Mouse (Mus musculus) hindbrain, embryonic 12.5 days (tissue): ENCODE measurements around the gene Tyms. TPM values are rescaled to one million over a fixed set of nuclear protein-coding genes. Genes with fewer than 3 reads are reported as not detected.

Source experiments
- ATAC-seq: fragments of 200-750 bp; cut with Nextera tagmentation; 2 replicates; pipeline ENCODE4 v1.8.0; 2017; ENCODE audit warnings: moderate TSS enrichment; ENCODE audit not compliant: low FRiP score
- H3K27ac ChIP-seq: fragments of 300-500 bp; sonication (generic); 2 replicates; pipeline ENCODE4 v1.5.1; 2016; ENCODE audit warnings: mild to moderate bottlenecking
- H3K27me3 ChIP-seq: fragments of 300-500 bp; sonication (generic); 2 replicates; pipeline ENCODE4 v1.6.1; 2016; ENCODE audit warnings: mild to moderate bottlenecking
- H3K36me3 ChIP-seq: fragments of 300-500 bp; sonication (generic); 2 replicates; pipeline ENCODE4 v1.6.1; 2016; ENCODE audit warnings: mild to moderate bottlenecking
- H3K4me1 ChIP-seq: fragments of 300-500 bp; sonication (generic); 2 replicates; pipeline ENCODE4 v1.6.1; 2016
- H3K4me2 ChIP-seq: fragments of 300-500 bp; sonication (generic); replicated peaks from 2 replicates; pipeline ENCODE4 v1.6.1; 2016; ENCODE audit warnings: mild to moderate bottlenecking
- H3K4me3 ChIP-seq: fragments of 300-500 bp; sonication (generic); 2 replicates; pipeline ENCODE4 v1.5.1; 2016; ENCODE audit warnings: mild to moderate bottlenecking
- H3K9ac ChIP-seq: fragments of 300-500 bp; sonication (generic); 2 replicates; pipeline ENCODE4 v1.6.1; 2016; ENCODE audit warnings: mild to moderate bottlenecking, moderate library complexity
- H3K9me3 ChIP-seq: fragments of 300-500 bp; sonication (generic); replicated peaks from 2 replicates; pipeline ENCODE4 v1.6.1; 2016; ENCODE audit warnings: mild to moderate bottlenecking
- WGBS: fragments of 180-500 bp; shearing (Covaris S2); methylation state at CpG from one replicate; pipeline ENCODE4 v1.1.7; 2016; 5-methylcytosine and 5-hydroxymethylcytosine counted together
- polyA plus RNA-seq: library from polyadenylated mRNA; unstranded; fragments of >200 nt; fragmentation: Nextera tagmentation; extraction: Ambion mirVana; gene quantifications from 2 replicates; pipeline ENCODE4 v1.2.1, GENCODE M21; 2016

Gene Tyms
- polyA plus RNA-seq, 1 experiment from 2014 or later = 164 TPM

GRCm38 (mm10) chr5:30012726-30013503 is 60.5 kb downstream of the Tyms start, which contains the start of gene Il6:
Gene Il6 (plus strand): TSS chr5:30013114.
- Histone ChIP-seq H3K4me3 (no peak within 1 kb of the TSS), H3K36me3 (no peaks in the 10 kb centered on the region), H3K9me3 (no peaks in the 10 kb centered on the region), H3K27me3 (no peaks in the 10 kb centered on the region), H3K27ac (no peak within 1 kb of the TSS), H3K4me2 (no peak within 1 kb of the TSS), H3K9ac (no peak within 1 kb of the TSS), H3K4me1 (no peaks in the 10 kb centered on the region)
- WGBS = 66% methylated on average over 16 of the region's 16 CpGs
- no peak for ATAC-seq

Other genes with a start within 250 kb of the Tyms start
- gene Il6, start 60.5 kb downstream of the Tyms start, polyA plus RNA-seq = not detected in 2 replicates
- 30.3 and 31.7 TPM in 2 replicates for gene Garem2, start 31.5 kb upstream of the Tyms start, polyA plus RNA-seq
- gene 3110082J24Rik, start 32.5 kb upstream of the Tyms start, polyA plus RNA-seq = 4.7 and 6.8 TPM in 2 replicates
- 106 and 108 TPM in 2 replicates for gene Hadha, start 81.5 kb upstream of the Tyms start, polyA plus RNA-seq
- gene Hadhb, start 81.6 kb upstream of the Tyms start, polyA plus RNA-seq = 84.8 and 87.7 TPM in 2 replicates
- not detected in 2 replicates for gene Adgrf3, start 132.1 kb upstream of the Tyms start, polyA plus RNA-seq
- 22.8 and 23.3 TPM in 2 replicates for gene Selenoi, start 159.0 kb upstream of the Tyms start, polyA plus RNA-seq
- 2.1 and 3.6 TPM in 2 replicates for gene Drc1, start 207.8 kb upstream of the Tyms start, polyA plus RNA-seq